In genomic region chr11:103193825-103194168, GRCm38 (mm10) we compare ENCODE assay signal across 25 mouse cellular contexts. TPM values are rescaled to one million over a fixed set of nuclear protein-coding genes. Genes with fewer than 3 reads are reported as not detected.
DNase-seq lines count a peak whose midpoint lies in the region; ATAC-seq lines count a peak whose summit lies in the region.
"Had no signal": no experiment of that assay in that cellular context is flagged by ENCODE, and none has a peak within 500 bp of the region (broad histone marks: within the 10 kb centered on the region; RNA-seq: fewer than 3 reads in every experiment).

No protein-coding gene starts in this region.

- ATAC-seq in kidney, embryonic 15.5 days (replicated peaks; ENCODE audit: low FRiP score): no peak
- peak; percentile 12; the same call in 1 of the 2 replicates for ATAC-seq in midbrain, embryonic 13.5 days
- no peak for ATAC-seq in embryonic facial prominence, embryonic 14.5 days (ENCODE audit: low read depth)

- DNase-seq in cerebellum, adult 9-10 months: peak; percentile 68
- DNase-seq in cerebellum, postnatal 36 days: no peak
- peak; percentile 5 for DNase-seq in kidney, postnatal 10 days
- DNase-seq in midbrain, embryonic 10.5 days (ENCODE audit: low spot score): no peak
- DNase-seq in embryonic facial prominence, embryonic 14.5 days (ENCODE audit: low spot score): no peak
- DNase-seq in adrenal gland, postnatal 14 days: no peak
- DNase-seq: adrenal gland, adult 2 months; adrenal gland, postnatal 36 days; gastrocnemius, postnatal 25 days had no signal

- no peak overlapping the region for H3K9ac ChIP-seq in kidney, embryonic 15.5 days
- H3K9ac ChIP-seq in midbrain, embryonic 13.5 days (replicated peaks): no peak overlapping the region
- no peak overlapping the region for H3K9ac ChIP-seq in embryonic facial prominence, embryonic 14.5 days (ENCODE audit: low read depth, low read length)
- H3K9ac ChIP-seq: embryonic facial prominence, embryonic 15.5 days; heart, embryonic 12.5 days; hindbrain, embryonic 14.5 days; intestine, embryonic 15.5 days had no signal

- H3K4me3 ChIP-seq in kidney, embryonic 15.5 days (replicated peaks): no peak overlapping the region
- H3K4me3 ChIP-seq in midbrain, embryonic 13.5 days (replicated peaks): no peak overlapping the region
- H3K4me3 ChIP-seq in midbrain, embryonic 10.5 days: no peak overlapping the region
- no peak overlapping the region for H3K4me3 ChIP-seq in embryonic facial prominence, embryonic 14.5 days (ENCODE audit: low read depth, low read length)
- H3K4me3 ChIP-seq: erythroblast, embryonic 14.5 days; hindbrain, embryonic 10.5 days had no signal

- 42% methylated on average over 9 of the region's 9 CpGs for WGBS in kidney, embryonic 15.5 days
- 38% methylated on average over 9 of the region's 9 CpGs for WGBS in midbrain, embryonic 13.5 days
- WGBS in midbrain, embryonic 10.5 days: 32% methylated on average over 9 of the region's 9 CpGs
- 38% methylated on average over 9 of the region's 9 CpGs for WGBS in embryonic facial prominence, embryonic 14.5 days

- H3K4me1 ChIP-seq in kidney, embryonic 15.5 days: peaks cover 34% of the 10 kb centered on the region
- H3K4me1 ChIP-seq in midbrain, embryonic 13.5 days (replicated peaks): peaks cover 19% of the 10 kb centered on the region
- peaks cover 23% of the 10 kb centered on the region for H3K4me1 ChIP-seq in midbrain, embryonic 10.5 days
- H3K4me1 ChIP-seq in embryonic facial prominence, embryonic 14.5 days (ENCODE audit: control insufficient read depth, insufficient read depth, low read length): peaks cover 9% of the 10 kb centered on the region; the same call in 1 of the 2 replicates

- H3K27me3 ChIP-seq in kidney, embryonic 15.5 days: peaks cover 90% of the 10 kb centered on the region
- peaks cover 99% of the 10 kb centered on the region for H3K27me3 ChIP-seq in midbrain, embryonic 13.5 days
- H3K27me3 ChIP-seq in midbrain, embryonic 10.5 days (ENCODE audit: low read depth, poor library complexity, severe bottlenecking): peaks cover 96% of the 10 kb centered on the region
- peaks cover 81% of the 10 kb centered on the region for H3K27me3 ChIP-seq in embryonic facial prominence, embryonic 14.5 days (replicated peaks; ENCODE audit: control insufficient read depth, insufficient read depth, low read length)
- H3K27me3 ChIP-seq: CH12.LX had no signal

- H3K9me3 ChIP-seq in kidney, embryonic 15.5 days (replicated peaks): no peaks in the 10 kb centered on the region
- H3K9me3 ChIP-seq in midbrain, embryonic 13.5 days: no peaks in the 10 kb centered on the region
- H3K9me3 ChIP-seq in midbrain, embryonic 10.5 days (replicated peaks): no peaks in the 10 kb centered on the region
- no peaks in the 10 kb centered on the region for H3K9me3 ChIP-seq in embryonic facial prominence, embryonic 14.5 days (ENCODE audit: control insufficient read depth, low read length)
- H3K9me3 ChIP-seq: embryonic facial prominence, embryonic 15.5 days; forebrain, embryonic 10.5 days; heart, embryonic 12.5 days; hindbrain, embryonic 10.5 days; intestine, embryonic 15.5 days had no signal

- H3K27ac ChIP-seq in kidney, embryonic 15.5 days: no peak overlapping the region
- no peak overlapping the region for H3K27ac ChIP-seq in midbrain, embryonic 13.5 days
- H3K27ac ChIP-seq in midbrain, embryonic 10.5 days (replicated peaks): no peak overlapping the region
- no peak overlapping the region for H3K27ac ChIP-seq in embryonic facial prominence, embryonic 14.5 days (replicated peaks; ENCODE audit: low read depth, low read length)
- H3K27ac ChIP-seq: embryonic facial prominence, embryonic 15.5 days; forebrain, embryonic 10.5 days; hindbrain, embryonic 10.5 days; hindbrain, embryonic 14.5 days; intestine, embryonic 15.5 days had no signal

- H3K36me3 ChIP-seq in kidney, embryonic 15.5 days: no peaks in the 10 kb centered on the region
- H3K36me3 ChIP-seq in midbrain, embryonic 13.5 days: peaks cover 12% of the 10 kb centered on the region; the same call in 1 of the 2 replicates
- no peaks in the 10 kb centered on the region for H3K36me3 ChIP-seq in midbrain, embryonic 10.5 days
- no peaks in the 10 kb centered on the region for H3K36me3 ChIP-seq in embryonic facial prominence, embryonic 14.5 days (ENCODE audit: control insufficient read depth, insufficient read depth, low read length)
- H3K36me3 ChIP-seq: embryonic facial prominence, embryonic 15.5 days; forebrain, embryonic 10.5 days; heart, embryonic 12.5 days; hindbrain, embryonic 10.5 days; intestine, embryonic 15.5 days had no signal

- H3K4me2 ChIP-seq in kidney, embryonic 15.5 days: no peak overlapping the region; the same call in 1 of the 2 replicates
- no peak overlapping the region for H3K4me2 ChIP-seq in midbrain, embryonic 13.5 days (replicated peaks)
- H3K4me2 ChIP-seq in embryonic facial prominence, embryonic 14.5 days (ENCODE audit: low read depth, low read length): 0 out of 2 replicates have a peak overlapping the region, but pooled peaks have one; percentile 59

RNA-seq across cellular contexts. Expression of gene 1700023F06Rik, which starts 14.6 kb away (rescaled TPM):
- polyA plus RNA-seq in kidney, embryonic 15.5 days (2015; fragmentation: Nextera tagmentation; extraction: Ambion mirVana): 0.19 and 0.42 TPM in 2 replicates
- 0.70 and 0.71 TPM in 2 replicates for polyA plus RNA-seq in midbrain, embryonic 13.5 days (2015; fragmentation: Nextera tagmentation; extraction: Ambion mirVana)
- 0.10 and 0.11 TPM in 2 replicates for polyA plus RNA-seq in midbrain, embryonic 10.5 days (2016; fragmentation: Nextera tagmentation; extraction: Ambion mirVana)
- polyA plus RNA-seq in embryonic facial prominence, embryonic 14.5 days (2014; fragmentation: Nextera tagmentation; extraction: Ambion mirVana): 1.0 and 1.6 TPM in 2 replicates
- total RNA-seq in adrenal gland, postnatal 14 days (2021): 0.45 and 0.93 TPM in 2 replicates
- total RNA-seq: adrenal gland, postnatal 36 days; CH12.LX; ES-E14; gastrocnemius, postnatal 25 days; granulocyte monocyte progenitor cell, adult 5-6 weeks; heart, adult 8-10 months; heart, postnatal 25 days had no signal
- polyA plus RNA-seq: erythroblast, embryonic 14.5 days; heart, embryonic 12.5 days had no signal

RNA-seq across cellular contexts. Expression of gene Fmnl1, which starts 22.9 kb away (rescaled TPM):
- polyA plus RNA-seq in kidney, embryonic 15.5 days (2015; fragmentation: Nextera tagmentation; extraction: Ambion mirVana): 2.2 and 3.8 TPM in 2 replicates
- 1.7 and 3.7 TPM in 2 replicates for polyA plus RNA-seq in midbrain, embryonic 13.5 days (2015; fragmentation: Nextera tagmentation; extraction: Ambion mirVana)
- 1.1 and 1.2 TPM in 2 replicates for polyA plus RNA-seq in midbrain, embryonic 10.5 days (2016; fragmentation: Nextera tagmentation; extraction: Ambion mirVana)
- 3.3 and 3.5 TPM in 2 replicates for polyA plus RNA-seq in embryonic facial prominence, embryonic 14.5 days (2014; fragmentation: Nextera tagmentation; extraction: Ambion mirVana)
- total RNA-seq in adrenal gland, postnatal 14 days (2021): 14.4 and 30.4 TPM in 2 replicates

RNA-seq across cellular contexts. Expression of gene Spata32, which starts 24.4 kb away (rescaled TPM):
- polyA plus RNA-seq in kidney, embryonic 15.5 days (2015; fragmentation: Nextera tagmentation; extraction: Ambion mirVana): not detected in 2 replicates
- polyA plus RNA-seq in midbrain, embryonic 13.5 days (2015; fragmentation: Nextera tagmentation; extraction: Ambion mirVana): 0.43 and 0.48 TPM in 2 replicates
- not detected in 2 replicates for polyA plus RNA-seq in midbrain, embryonic 10.5 days (2016; fragmentation: Nextera tagmentation; extraction: Ambion mirVana)
- polyA plus RNA-seq in embryonic facial prominence, embryonic 14.5 days (2014; fragmentation: Nextera tagmentation; extraction: Ambion mirVana): not detected in 2 replicates
- not detected in 2 replicates for total RNA-seq in adrenal gland, postnatal 14 days (2021)
- total RNA-seq: adrenal gland, adult 2 months; adrenal gland, postnatal 36 days; CH12.LX; ES-E14; gastrocnemius, postnatal 25 days; heart, adult 8-10 months; heart, postnatal 25 days had no signal
- polyA plus RNA-seq: adrenal gland, adult 2 months; embryonic facial prominence, embryonic 15.5 days; erythroblast, embryonic 14.5 days; forebrain, embryonic 10.5 days; forebrain, embryonic 14.5 days; heart, embryonic 12.5 days; heart, embryonic 16.5 days; hindbrain, embryonic 10.5 days; intestine, embryonic 15.5 days had no signal

Comparison
In these comparisons a context has a peak if more than half of its experiments do, and no peak if none do; other contexts are left out.
1. DNase-seq: peak in cerebellum, adult 9-10 months (single experiment) and kidney, postnatal 10 days (single experiment); none in cerebellum, postnatal 36 days (0 of 2), midbrain, embryonic 10.5 days (single experiment), embryonic facial prominence, embryonic 14.5 days (single experiment) and adrenal gland, postnatal 14 days (single experiment).